Mouse (Mus musculus): ENCODE data around the gene Gpbp1l1.

The Gpbp1l1 gene
- long read RNA-seq, experiment 1, partial matches to known transcripts: 1 of 1 reads
- long read RNA-seq, experiment 1, other reads (novel, unspliced or antisense): 0 of 1 reads
- long read RNA-seq, experiment 2, partial matches to known transcripts: 2 of 6 reads
- long read RNA-seq, experiment 2, other reads (novel, unspliced or antisense): 4 of 6 reads

DNA sequence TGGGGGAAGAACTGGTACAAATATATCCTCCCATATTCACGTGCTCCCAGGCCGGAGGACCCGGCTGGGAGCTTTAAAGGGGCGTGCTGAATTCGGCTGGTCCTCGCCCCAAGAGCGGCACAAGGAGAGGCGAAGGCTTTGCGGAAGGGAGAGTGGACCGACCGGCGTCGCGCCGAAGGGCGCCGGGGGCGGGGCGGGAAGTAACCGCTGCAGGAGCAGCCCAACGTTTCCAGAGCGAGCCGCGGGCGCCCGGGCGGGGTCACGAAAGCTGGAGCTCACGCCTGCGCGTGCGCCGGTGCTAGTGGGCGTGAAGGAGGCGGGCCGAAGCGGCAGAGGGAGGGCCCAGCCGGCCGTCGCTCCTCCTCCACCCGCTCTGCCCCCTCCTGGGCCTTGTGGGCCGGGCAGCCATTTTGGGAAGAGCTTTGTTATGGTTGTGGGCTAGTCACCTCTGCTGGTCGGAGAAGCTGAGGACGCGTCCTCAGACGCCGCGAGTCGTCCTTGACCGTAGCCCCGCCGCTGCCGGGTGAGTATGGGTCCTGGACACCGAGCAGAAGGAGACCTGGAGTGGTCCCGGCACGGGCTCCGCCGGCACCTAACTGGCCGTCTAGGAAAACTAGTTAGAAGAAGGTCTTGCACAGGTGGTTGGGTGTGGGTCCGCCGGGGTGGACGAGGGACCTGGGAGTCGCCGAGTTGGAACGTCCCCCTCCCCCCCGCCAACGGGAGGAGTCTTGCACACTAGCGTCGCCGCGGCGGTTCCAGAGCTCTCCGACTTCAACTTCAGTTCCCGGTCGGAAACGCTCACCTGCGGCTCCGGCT lies at the start of gene Gpbp1l1:
TSS of gene Gpbp1l1 (plus strand) at position 353 of the 816 bp plus-strand sequence.
- intact Hi-C loops (cut with DNase I): loop anchor here (10.0 kb wide), 1 partner anchor 93 kb away; the partner anchor contains the start of gene Mast2

DNA sequence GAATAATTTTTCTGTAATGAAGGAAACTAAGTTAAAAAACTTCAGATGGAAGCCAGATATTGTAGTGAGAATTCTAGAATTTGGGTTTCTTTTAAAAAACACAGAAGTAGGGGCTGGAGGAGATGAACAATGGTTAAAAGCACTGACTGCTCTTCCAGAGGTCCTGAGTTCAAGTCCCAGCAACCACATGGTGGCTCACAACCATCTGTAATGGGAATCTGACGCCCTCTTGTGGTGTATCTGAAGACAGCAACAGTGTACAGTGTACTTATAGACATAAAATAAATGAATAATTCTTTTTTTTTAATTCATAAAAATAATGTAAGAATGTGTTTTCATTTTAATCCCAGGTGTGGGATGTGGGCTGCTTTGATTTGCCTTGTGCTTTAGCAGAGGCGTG lies 26.3 kb upstream of the Gpbp1l1 start:
- intact Hi-C loops (cut with DNase I): no loop called here

DNA sequence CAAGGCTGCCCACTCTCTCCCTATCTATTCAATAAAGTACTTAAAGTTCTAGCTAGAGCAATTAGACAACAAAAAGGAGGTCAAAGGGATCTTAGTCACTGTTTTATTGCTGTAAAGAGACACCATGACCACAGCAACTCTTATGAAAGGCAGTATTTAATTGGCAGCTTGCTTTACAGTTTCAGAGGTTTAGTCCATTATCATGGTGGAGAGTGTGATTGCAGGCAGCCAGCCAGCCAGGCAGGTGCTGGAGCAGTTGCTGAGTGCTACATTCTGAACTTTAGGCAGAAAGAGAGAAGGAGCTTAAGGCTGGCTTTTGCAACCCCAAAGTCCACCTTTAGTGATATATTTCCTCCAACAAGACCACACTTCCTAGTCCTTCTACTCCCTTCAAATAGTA lies 21.1 kb upstream of the Gpbp1l1 start:
- intact Hi-C loops (cut with DNase I): no loop called here

DNA sequence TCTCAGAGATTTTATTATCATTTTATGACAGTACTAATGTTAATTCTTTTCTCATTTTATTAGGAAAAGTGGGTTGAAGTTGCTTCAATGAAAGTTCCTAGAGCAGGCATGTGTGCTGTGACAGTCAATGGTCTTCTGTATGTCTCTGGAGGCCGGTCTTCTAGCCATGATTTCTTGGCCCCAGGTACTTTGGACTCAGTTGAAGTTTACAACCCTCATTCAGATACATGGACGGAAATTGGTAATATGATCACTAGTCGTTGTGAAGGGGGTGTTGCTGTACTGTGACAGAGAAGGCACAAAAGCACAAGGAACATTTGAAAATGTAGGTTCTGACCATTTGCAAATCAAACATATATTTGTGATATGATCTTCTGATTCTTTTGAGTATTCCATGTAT lies 19.7 kb upstream of the Gpbp1l1 start:
- intact Hi-C loops (cut with DNase I): no loop called here

DNA sequence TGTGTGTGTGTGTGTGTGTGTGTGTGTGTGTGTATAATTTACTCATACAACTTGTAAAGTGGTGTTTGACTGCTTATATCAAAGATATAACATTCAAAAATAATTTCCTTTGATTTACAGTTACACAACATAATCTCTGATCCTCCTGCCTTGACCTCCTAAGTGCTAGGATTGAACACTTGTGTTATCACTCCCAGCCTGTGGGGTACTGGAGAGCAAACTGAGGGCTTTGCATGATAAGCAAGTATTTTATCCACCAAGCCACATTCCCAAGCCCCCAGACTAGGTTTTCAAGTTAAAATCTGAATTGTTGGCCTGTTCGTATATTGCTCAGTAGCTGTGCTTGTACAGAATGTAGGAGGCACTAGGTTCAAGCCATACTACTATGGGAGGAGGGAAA lies 7.0 kb upstream of the Gpbp1l1 start:
- intact Hi-C loops (cut with DNase I): loop anchor here (10.0 kb wide), 1 partner anchor 86 kb away; the partner anchor contains the start of gene Mast2

DNA sequence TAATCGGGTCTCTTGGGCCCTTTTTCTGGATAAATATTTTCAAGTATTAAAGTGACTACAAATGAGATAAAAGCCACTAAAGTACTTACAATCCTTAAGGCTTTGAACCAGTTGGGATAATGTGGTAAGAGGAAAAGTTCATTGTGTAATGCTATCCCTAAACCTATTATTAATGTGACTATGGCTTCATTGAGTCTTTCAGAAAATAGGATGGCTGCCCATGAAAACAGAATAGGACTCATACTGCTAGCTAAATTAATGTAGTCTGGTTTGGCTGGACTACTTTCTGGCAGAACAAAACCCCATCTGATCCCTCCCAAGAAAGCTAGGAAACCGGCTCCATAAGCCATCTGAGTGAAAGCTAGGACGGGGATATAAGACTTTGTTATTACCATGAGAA lies 4.4 kb upstream of the Gpbp1l1 start:
- intact Hi-C loops (cut with DNase I): loop anchor here (10.0 kb wide), 1 partner anchor 88 kb away; the partner anchor contains the start of gene Mast2

DNA sequence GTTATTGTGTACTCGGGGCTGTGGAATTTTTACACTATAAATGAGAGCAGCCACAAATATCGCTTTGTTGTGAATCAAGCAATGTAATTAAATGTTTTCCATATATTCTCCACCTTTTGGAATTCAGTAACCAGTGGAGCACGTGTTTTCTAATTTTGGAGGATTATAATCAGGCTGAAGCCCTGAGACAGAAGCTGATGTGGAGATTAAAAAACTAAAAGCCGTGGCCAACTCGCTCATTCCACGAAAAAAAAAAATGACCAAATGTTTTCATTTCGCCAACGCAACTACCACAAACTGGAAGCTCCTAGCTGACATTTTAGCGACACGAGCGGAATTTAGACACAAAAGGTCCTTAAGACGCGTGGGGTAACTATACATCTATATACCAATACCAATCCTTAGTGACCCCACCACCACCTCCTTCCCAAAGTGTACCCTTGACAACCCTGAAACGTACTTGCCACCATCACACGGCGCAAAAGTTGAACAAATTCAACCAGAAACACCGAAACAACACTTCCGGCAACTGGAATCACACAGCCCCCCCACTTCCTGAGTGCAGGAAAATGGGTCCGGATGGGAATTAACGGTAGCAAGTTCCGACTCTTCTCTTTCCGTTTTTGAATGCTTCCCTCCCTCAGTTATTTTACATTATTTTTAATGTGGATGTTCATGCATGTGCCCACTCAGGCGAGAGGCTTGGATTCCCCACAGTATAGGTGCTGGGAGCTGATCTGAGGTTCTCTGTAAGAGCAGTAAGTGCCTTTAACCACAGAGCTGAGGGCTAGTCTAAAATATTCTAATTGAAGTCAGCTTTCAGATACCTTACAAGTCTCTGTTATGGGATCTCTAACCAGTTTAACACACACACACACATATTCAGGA lies 1.8 kb upstream of the Gpbp1l1 start, which contains the start of gene Tmem69:
TSS of gene Tmem69 (minus strand) at position 524 of the 888 bp plus-strand sequence.
- intact Hi-C loops (cut with DNase I): loop anchor here (10.0 kb wide), 1 partner anchor 91 kb away; the partner anchor contains the start of gene Mast2

DNA sequence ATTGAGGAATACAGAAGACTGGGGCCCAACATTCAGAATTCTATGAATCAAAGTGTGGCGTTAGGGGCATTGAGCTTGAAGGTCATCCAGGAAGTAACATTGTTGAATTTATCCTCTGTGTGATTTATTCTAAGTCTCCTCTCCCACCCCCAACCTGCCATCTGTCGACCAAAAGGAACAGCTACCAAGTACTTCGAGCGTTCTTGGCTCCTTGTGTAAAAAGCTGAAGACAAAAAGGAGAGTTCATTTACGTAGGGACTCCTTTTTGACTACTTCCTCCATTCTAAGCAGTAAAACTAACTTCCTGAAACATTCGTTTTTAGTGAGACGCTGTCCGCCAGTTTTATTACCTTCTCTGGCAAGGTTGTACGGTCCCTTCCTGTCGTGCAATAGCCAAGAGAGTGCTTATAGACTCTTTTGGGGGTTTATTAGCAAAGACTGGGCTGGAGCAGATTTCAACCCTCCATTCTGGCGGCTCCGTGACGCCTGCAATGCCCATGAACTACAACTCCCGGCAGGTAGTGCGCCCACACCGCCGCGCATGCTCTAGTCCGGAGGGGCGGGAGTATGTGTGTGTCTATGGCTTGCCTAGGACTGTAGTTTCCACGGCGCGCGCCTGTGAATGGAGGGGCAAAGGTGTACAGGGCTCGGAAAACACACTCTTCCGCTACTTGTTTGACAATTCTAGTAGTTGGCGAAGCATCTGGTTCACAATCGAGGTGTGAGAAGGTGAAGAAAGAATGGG lies 725 bp upstream of the Gpbp1l1 start:
- intact Hi-C loops (cut with DNase I): loop anchor here (10.0 kb wide), 1 partner anchor 92 kb away; the partner anchor contains the start of gene Mast2

DNA sequence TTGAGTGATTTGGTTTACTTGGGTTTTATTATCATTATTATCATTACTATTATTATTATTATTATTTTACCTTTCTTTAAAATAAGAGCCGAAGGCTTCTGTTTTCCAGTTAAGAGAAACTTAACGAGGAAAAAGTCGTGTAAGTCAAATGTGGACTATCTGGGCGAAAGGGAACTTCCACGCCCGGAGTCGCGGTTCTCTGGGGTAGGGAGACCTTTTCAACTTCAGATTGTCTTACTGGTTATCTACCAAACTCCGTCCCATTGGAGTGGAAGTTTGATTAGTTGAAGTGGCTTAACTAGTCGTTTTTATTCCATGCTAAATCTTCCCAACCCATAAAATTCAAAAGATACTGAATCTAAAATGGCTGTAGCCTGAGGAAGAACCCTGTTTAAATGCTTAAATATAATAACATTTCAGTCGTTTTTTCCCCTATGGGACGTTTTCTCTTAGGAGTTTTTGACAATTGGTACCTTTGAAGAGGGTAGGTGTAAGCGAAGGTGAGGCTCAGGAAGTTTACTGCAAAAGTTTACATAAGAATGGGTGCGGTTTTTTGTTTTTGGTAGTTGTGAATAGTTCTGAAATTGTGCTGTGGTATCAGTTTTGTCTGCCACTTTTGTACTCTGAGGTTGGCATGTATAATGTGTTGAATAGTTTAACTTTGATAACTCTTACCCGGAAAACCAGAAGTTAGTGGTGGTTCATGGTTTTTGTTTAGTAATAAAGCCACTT lies 859 bp downstream of the Gpbp1l1 start:
- intact Hi-C loops (cut with DNase I): loop anchor here (10.0 kb wide), 1 partner anchor 94 kb away; the partner anchor contains the start of gene Mast2

DNA sequence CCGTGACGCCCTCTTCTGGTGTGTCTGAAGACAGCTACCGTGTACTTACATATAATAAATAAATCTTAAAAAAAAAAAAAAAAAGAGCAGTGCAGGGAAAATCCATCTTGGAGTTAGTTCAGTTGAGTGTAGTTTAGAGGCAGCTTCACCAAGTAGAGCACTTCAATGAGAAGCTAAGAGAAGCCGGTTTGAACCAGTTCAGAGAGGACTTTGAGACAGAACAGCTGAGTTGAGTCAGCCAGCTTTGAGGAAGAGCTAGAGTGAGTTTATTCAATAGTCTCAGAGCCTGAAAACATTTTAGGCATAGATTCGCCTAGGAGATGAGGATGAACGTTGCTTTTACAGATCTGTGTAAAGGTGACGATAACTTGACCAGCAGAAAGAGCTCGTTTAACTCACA lies 38.3 kb downstream of the Gpbp1l1 start:
- intact Hi-C loops (cut with DNase I): no loop called here

DNA sequence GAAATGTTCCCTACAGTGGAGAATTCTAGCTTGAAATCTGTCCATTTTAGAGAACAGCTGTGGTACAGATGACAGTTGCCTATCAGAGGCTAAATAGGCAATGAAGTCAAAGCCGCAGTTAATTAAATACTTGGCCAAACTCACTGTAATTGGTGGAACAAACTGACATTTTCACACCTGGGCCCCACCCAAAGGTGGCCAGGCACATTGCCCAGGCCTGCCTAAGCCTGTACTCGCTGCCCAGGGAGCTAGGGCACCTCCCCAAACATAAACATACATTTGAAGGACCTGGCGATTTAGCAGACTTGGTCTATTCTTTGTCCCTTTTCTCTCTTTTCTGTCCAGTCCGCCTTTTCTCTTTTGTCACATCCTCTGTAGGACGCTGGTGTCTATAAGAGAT lies 38.9 kb downstream of the Gpbp1l1 start, which contains the start of gene Ccdc17:
TSS of gene Ccdc17 (plus strand) at position 276 of the 400 bp plus-strand sequence.
- intact Hi-C loops (cut with DNase I): no loop called here

DNA sequence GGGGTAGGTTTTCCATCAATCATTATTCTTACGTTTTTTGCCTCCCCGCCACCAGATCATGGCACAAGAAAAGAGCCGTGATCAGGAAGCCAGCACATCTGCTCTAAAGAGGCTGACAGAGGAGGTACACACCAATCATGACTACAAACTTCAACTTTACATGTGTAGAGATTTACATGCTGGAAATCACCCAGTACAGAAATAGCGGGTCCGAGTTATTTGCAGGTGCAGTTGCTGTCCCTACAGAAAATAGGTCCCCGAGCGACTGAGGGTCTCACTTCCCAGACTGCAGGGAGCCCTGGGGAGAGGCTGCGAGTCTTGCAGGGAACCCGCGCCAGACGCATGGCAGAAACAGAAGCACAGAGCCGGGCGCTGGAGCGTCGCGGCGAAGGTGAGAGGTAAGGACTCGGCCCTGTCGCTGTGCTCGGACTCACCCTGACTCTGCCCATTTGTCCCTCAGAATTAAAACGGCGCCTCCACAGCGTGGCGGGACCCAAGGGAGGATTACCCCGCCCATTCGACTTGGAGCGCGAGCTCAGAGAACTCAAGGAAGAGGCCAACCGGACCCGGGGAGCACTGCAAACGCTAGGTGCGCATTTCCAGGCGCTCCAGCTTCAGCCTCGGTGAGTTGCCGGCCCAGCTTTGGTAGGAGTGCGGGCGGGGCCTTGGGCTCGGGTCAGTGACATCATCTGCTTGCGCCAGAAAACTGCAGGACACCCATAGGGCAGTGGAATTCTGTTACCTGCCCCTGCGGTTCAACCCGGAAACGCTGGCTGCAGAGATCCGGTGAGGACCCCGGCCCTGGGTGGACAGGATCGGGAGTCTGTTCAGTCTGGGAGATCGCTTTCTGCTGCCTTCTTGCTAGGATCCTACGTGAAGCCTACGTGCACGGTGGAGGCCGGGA lies 39.8 kb downstream of the Gpbp1l1 start:
- intact Hi-C loops (cut with DNase I): no loop called here

DNA sequence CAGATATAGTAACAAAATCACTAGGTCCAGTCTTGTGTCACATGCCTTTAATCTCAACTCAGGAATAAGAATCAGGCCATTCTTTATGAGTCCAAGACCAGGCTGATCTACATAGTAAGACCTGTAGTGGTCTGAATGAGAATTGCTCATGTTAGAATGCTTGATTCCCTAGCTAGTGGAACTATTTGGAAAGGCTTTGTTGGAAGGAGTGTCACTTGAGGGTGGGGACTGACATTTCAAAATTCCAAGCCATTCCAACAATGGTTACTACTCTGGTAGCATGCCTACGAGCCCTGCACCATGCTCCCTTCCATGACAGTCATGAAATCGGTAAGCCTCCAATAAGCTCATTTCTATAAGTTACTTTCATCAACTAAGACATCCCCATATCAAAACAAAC lies 55.2 kb downstream of the Gpbp1l1 start:
- intact Hi-C loops (cut with DNase I): no loop called here

DNA sequence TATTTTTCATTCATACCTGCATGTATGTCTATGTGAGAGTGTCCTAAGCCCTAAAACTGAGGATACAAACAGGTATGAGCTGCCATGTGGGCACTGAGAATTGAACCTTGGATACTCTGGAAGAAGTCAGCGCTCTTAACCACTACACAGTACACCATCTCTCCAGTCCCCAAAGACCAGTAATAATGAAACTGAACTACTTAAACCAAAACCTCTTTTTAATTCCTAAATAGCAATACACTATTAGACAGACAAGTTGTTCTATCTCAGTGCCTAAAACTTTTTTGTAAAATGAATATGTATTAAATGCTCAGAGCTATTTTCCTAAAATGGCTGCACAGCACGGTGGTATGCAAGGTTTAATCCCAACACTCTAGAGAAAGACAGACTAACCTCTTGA lies 57.8 kb downstream of the Gpbp1l1 start:
- intact Hi-C loops (cut with DNase I): no loop called here

DNA sequence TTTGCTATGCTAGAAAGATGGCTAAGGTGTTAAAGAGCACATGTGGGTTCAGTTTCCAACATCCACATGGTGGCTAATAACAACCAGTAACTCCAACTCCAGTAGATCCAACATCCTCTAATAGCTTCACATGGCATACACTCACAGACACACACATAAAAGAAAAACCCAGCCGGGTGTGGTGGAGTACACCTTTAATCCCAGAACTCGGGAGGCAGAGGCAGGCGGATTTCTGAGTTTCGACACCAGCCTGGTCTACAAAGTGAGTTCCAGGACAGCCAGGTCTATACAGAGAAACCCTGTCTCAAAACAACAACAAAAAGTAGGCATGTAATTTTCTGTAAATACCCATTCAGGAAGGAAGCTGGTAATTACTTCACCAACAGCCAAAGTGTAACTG lies 67.4 kb downstream of the Gpbp1l1 start:
- intact Hi-C loops (cut with DNase I): loop anchor here (5.0 to 10.0 kb wide), 2 partner anchors 52 to 60 kb away; no protein-coding TSS in a partner anchor

DNA sequence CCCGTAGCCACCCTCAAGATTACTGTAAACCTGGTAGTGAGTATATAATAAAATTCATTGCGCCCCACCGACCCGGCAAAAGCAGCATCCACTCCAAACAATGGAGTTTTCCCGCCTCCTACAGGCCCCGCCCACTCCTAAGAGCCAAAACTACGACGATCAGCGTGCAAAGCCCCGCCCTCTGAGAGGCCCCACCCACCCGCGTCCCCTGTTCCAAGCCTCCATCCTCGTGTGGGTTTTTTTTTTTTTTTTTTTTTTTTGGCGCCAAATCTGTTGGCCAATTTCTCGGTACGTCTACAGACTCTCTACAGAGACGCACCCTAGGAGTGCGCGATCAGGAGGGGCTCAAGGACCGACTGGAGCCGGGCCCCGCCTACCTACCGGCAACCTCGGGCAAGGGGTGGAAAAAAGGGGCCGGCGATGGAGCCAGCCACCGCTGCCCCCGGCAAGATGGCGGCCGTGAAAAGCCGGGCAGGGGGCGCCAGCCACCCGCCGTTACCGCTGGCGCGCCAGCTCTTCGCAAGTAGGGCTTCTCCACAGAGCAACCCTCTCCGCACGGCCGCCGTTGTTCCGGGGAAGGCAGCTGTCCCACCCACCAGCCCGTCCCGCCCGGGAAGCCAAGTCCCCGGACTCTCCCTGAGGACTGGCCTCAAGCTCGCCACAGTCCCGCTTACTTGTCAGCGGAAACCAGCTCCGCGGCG lies 69.3 kb downstream of the Gpbp1l1 start:
- intact Hi-C loops (cut with DNase I): loop anchor here (5.0 to 10.0 kb wide), 2 partner anchors 50 to 62 kb away; no protein-coding TSS in a partner anchor

DNA sequence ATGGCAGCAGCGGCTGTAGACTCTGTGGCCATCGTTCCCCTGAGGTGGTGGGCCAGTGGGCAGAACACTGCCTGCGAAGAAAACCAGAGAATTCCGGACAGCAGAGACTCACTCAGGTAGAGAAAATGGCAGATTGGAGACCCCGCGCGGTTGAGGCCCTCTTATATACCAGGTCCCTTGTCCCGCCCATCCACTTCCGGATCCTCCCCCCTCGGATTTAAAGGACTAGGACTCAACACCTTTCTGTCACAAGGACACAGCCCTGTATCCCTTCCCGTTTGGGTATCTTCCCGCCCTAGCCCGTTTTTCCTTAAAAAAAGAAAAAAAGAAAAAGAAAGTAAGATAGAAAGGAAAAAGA lies 69.9 kb downstream of the Gpbp1l1 start:
- intact Hi-C loops (cut with DNase I): loop anchor here (5.0 to 10.0 kb wide), 2 partner anchors 50 to 63 kb away; no protein-coding TSS in a partner anchor

Measured in adrenal gland (tissue).